Mouse (Mus musculus) liver, adult (tissue): Measurements from ENCODE around the gene Ptpn22.

Source experiments
- GATA4 ChIP-seq: IDR thresholded peaks from 2 replicates; pipeline ENCODE4 v1.6.1; 2014; ENCODE audit warnings: mild to moderate bottlenecking, low read length; ENCODE audit not compliant: insufficient replicate concordance

Gene Ptpn22

GRCm38 (mm10) chr3:103858881-103859801 lies at the start of gene Ptpn22:
Gene Ptpn22 (plus strand): TSS chr3:103859795.
- TF ChIP-seq GATA4, result no peak

- TF ChIP-seq GATA4, result no peak
These were observed 49.8 kb upstream of the Ptpn22 start for GRCm38 (mm10) chr3:103809799-103810150.

- TF ChIP-seq GATA4, result no peak
These were observed 48.6 kb upstream of the Ptpn22 start for GRCm38 (mm10) chr3:103810967-103811366.

GRCm38 (mm10) chr3:103827548-103827947 lies 32.0 kb upstream of the Ptpn22 start:
- no peak for TF ChIP-seq GATA4

- TF ChIP-seq GATA4, result no peak
These were observed 30.6 kb upstream of the Ptpn22 start for GRCm38 (mm10) chr3:103829036-103829435.

GRCm38 (mm10) chr3:103831146-103831545 lies 28.4 kb upstream of the Ptpn22 start:
- no peak for TF ChIP-seq GATA4

- no peak for TF ChIP-seq GATA4
These were observed 27.2 kb upstream of the Ptpn22 start, which contains the start of gene Bcl2l15 for GRCm38 (mm10) chr3:103832426-103832825. Gene Bcl2l15 (plus strand): TSS chr3:103832601.

- no peak for TF ChIP-seq GATA4
These were observed 25.6 kb upstream of the Ptpn22 start for GRCm38 (mm10) chr3:103834001-103834400.

- TF ChIP-seq GATA4, result no peak
These were observed 24.2 kb upstream of the Ptpn22 start for GRCm38 (mm10) chr3:103835272-103835950.

- TF ChIP-seq GATA4, result no peak
These were observed 23.7 kb upstream of the Ptpn22 start for GRCm38 (mm10) chr3:103835951-103836310.

GRCm38 (mm10) chr3:103836453-103836852 lies 23.1 kb upstream of the Ptpn22 start:
- TF ChIP-seq GATA4, result no peak

- no peak for TF ChIP-seq GATA4
These were observed 19.9 kb upstream of the Ptpn22 start for GRCm38 (mm10) chr3:103839711-103840110.

- TF ChIP-seq GATA4, result no peak
These were observed 8.8 kb upstream of the Ptpn22 start for GRCm38 (mm10) chr3:103850644-103851363.

- TF ChIP-seq GATA4, result no peak
These were observed 8.1 kb upstream of the Ptpn22 start for GRCm38 (mm10) chr3:103851481-103851880.

- TF ChIP-seq GATA4, result no peak
These were observed 7.7 kb upstream of the Ptpn22 start for GRCm38 (mm10) chr3:103851882-103852281.

- TF ChIP-seq GATA4, result no peak
These were observed 6.9 kb upstream of the Ptpn22 start for GRCm38 (mm10) chr3:103852565-103853299.

- no peak for TF ChIP-seq GATA4
These were observed 5.8 kb upstream of the Ptpn22 start for GRCm38 (mm10) chr3:103853804-103854203.
